Mouse (Mus musculus) fat pad, adult 2 months (tissue): ENCODE data around the gene Acvr2b.

Experiments used
- DNase-seq: peaks from one replicate; pipeline ENCODE4 v3.0.0-alpha.2; 2011; ENCODE audit warnings: low read depth, low spot score; ENCODE audit errors: extremely low read depth

The Acvr2b gene

DNA sequence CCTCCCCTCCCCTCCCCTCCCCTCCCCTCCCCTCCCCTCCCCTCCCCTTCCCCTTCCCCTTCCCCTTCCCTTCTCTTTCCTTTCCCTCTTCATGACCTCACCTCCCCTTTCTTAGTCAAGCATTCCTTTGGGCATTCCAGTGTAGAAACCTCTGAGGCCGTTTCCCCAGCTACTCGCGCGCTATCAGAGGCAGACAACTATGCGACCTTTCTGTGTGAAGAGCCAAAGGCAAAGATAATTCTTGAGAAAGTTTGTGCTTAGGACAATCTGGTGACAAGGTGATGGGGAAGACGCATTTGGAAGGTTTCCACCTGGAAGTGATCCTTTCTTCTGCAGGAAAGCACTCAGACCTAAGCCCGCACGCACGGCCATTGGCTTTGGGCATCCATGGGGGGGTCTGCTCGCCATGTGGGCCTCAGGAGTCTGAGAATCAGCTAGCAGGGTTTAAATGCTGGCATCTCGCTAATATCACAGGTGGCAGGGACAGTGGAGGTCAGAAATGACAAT, 70.5 kb downstream of the Acvr2b start:
- DNase-seq, result no peak

DNA sequence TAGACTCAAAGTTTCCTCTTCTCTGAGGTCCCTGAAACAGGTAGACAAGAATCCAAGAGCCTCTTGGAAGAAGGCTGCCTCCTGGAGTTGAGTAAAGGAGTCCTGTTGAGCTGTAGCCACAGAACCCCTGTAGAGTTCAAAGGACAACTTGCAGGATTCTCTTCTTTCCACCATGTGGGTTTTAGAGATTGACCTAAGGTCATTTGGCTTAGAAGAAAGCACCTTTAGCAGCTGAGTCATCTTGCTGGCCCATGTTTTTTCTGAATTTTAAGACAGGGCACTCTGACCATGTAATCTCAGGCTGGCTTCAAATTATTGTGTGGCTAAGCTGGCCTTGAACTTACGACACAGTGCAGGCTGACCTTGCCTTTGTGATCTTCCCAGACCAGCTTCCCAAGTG, 71.1 kb downstream of the Acvr2b start:
- DNase-seq, result no peak

DNA sequence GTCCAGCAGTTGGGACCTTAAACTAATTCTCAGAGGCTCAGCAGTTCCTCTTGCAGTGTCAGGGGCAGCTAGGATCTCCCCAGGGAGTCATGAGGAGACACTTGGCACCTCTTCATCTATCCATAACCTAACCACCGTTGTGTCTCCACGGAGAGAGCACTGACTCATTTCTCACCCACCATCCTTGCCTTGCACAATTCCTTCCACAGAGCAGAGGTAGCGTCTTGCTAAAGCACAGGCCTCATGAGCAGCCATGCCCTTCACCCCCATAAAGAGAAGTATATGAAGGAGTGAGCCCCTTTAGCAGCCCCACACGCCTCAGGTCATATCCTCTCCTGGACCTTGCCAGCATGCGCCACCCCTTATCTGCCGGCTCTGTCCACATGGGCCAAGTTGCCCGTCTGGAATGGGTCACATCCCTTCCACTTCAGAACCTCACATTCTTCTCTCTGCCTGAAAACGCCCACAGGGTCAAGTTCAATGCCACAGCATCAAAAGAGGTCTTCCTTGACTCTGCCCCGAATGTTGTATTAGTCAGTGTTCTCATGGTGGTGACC, 71.8 kb downstream of the Acvr2b start:
- DNase-seq, result no peak

- DNase-seq, result no peak
Observed at GRCm38 (mm10) chr9:119474717-119475611, 73.0 kb downstream of the Acvr2b start.

DNA sequence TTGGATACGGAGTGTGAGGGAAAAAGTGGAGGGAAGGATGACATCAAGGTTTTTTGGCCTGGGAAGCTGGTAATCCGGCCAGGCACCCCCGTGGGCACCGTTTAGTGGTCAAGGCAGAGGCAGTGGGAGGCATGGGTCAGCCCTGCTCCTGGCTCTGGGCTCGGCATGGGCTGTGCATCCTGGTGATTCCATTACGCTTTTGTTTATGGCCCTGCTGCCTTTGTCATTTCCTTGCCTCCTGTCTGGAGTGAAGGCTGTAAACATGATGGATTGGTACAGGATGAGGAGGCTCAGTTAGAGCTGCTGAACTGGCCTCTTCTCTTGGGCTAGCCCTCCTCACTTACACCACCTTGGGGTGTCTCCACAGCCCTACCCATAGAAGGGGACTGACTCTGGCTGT, 75.8 kb downstream of the Acvr2b start:
- DNase-seq, result no peak

DNA sequence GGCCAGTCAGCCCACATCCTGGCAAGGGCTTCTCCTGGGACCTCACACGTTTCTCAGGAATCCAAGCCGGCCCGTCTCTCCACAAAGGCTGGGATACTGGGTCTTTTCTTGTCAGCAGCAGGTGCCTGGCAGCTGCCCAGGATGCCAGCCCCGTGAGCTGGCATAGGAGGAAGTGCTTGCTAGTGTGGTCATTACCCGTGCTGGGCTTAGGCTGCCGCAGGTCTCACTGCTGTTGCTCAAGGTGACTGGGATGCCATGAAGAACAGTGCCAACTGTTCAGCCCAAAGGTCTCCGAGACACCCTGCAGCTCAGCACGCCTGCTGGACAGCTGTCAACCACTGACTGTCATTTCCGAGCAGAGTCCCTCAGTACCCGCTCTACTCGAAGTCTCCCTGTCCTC, 76.4 kb downstream of the Acvr2b start:
- DNase-seq, result no peak

DNA sequence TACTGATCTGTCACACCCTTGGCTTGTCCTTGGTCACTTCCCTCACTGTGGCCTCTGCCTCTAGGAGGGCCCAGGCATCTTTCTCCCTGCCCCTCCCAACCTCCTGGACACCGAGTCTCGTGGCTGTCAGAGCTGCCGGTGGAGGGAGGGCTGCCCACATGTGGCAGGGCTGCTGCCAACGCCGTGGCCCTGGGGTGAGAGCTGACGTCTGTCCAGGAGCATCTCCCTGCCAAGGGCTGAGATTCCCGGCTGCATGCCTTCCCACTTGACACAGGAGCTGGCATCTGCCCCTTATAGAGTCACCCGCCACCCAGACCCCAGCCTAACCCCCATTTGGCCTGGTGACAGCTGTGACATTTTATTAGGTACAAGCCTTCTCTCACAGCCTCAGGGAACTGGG, 77.4 kb downstream of the Acvr2b start:
- no peak for DNase-seq

GRCm38 (mm10) chr9:119481612-119482011, 79.7 kb downstream of the Acvr2b start:
- no peak for DNase-seq

DNA sequence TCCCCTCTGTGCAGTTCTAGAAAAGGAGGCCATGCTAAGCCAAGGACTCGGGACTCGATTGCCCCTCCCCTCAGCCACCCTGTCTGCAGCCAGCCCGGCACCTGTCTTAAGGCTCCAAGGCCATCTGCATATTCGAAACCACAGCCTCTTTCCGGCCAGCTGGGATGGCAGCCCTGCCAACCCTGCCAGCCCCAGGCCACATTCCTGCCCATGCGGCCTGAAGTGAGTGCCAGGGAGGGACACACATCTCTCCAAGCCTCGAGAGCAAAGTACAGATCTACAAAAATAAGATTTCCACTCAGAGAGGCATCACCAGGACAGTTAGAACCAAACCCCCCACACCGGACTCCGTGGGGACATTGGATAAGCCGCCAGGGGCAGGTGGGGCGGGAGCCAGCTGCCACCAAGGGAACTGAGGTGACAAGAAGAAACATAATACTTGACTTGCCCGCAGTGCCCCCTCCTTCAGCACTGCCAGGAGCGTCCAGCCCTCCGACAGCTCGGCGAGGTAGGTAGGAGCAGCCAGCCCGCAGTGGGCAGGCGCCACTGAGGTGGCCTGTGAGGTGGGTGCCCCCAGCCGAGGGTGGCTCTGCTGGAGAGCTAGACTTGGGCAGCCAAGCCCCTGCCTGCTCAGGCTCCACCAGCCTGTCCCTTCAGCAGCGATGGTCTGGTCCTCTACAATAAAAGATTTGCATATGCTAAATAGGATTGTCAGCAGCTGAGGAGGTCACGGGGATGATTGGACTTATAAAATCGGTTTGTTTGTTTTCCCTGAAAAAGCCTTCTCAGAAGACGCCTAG, 81.8 kb downstream of the Acvr2b start:
- DNase-seq, result no peak

DNA sequence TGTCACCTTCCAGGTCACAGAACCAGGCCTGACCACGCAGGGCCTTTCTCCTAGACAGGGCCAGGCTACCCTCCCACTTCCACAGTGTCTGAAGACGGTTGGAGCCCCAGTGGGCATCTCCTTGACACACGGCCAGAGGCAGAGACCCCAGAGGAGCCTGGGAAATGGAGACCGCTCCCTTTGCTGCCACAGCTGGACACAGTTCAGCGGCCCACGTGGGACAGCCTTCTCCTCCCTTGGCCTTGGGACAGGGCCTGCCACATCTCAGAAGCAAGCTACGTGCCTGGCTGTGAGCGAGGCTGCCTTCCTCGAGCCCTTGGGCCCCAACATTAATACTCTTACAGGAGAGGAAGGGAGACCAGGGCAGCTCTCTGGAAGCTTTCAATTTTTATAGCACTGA, 82.5 kb downstream of the Acvr2b start:
- no peak for DNase-seq
